10 mouse cellular contexts compared by ENCODE assay signal in genomic region chr4:138597904-138598347, GRCm38 (mm10). TPM values are rescaled to one million over a fixed set of nuclear protein-coding genes. Genes with fewer than 3 reads are reported as not detected.
DNase-seq lines count a peak whose midpoint lies in the region; ATAC-seq lines count a peak whose summit lies in the region.
"Had no signal": no experiment of that assay in that cellular context is flagged by ENCODE, and none has a peak within 500 bp of the region (broad histone marks: within the 10 kb centered on the region; RNA-seq: fewer than 3 reads in every experiment).

No protein-coding gene starts in this region.

- no peaks in the 10 kb centered on the region for H3K4me1 ChIP-seq in heart, embryonic 12.5 days (replicated peaks)
- H3K4me1 ChIP-seq in midbrain, embryonic 14.5 days (ENCODE audit: control insufficient read depth, insufficient read depth, low read length): peaks cover 23% of the 10 kb centered on the region
- H3K4me1 ChIP-seq: liver, embryonic 15.5 days had no signal

- no peak for ATAC-seq in heart, embryonic 12.5 days (ENCODE audit: insufficient number of reproducible peaks, low FRiP score)
- ATAC-seq in erythroid progenitor cell, adult 5-6 weeks (replicated peaks; ENCODE audit: low FRiP score, poor library complexity, severe bottlenecking): peak; percentile 34; the same call in 1 of the 2 replicates
- ATAC-seq in midbrain, embryonic 14.5 days (ENCODE audit: low FRiP score, low TSS enrichment): peak; percentile 66; the same call in 1 of the 2 replicates
- no peak for ATAC-seq in cerebellum, adult (ENCODE audit: insufficient number of reproducible peaks, low FRiP score, low TSS enrichment)

- DNase-seq in heart, postnatal 14 days: peak; percentile 42 to 44
- DNase-seq in NIH3T3 (ENCODE audit: low read depth): peak; percentile 5
- DNase-seq in kidney, postnatal 25 days: peak; percentile 67 to 74
- peak; percentile 91 for DNase-seq in midbrain, embryonic 14.5 days
- peak; percentile 77 for DNase-seq in testis, postnatal 10 days (ENCODE audit: low spot score)

- no peak overlapping the region for H3K27ac ChIP-seq in heart, embryonic 12.5 days (ENCODE audit: poor library complexity, severe bottlenecking)
- peak overlapping the region; percentile 82 for H3K27ac ChIP-seq in midbrain, embryonic 14.5 days (replicated peaks; ENCODE audit: low read depth, low read length)
- H3K27ac ChIP-seq: liver, embryonic 15.5 days had no signal

- no peaks in the 10 kb centered on the region for H3K9me3 ChIP-seq in heart, embryonic 12.5 days (replicated peaks)
- no peaks in the 10 kb centered on the region for H3K9me3 ChIP-seq in midbrain, embryonic 14.5 days (ENCODE audit: control insufficient read depth, low read length)
- H3K9me3 ChIP-seq: liver, embryonic 15.5 days had no signal

- H3K36me3 ChIP-seq in heart, embryonic 12.5 days: no peaks in the 10 kb centered on the region
- H3K36me3 ChIP-seq in midbrain, embryonic 14.5 days (ENCODE audit: control insufficient read depth, insufficient read depth, low read length): no peaks in the 10 kb centered on the region
- H3K36me3 ChIP-seq: G1E; liver, embryonic 15.5 days had no signal

- no peak overlapping the region for H3K9ac ChIP-seq in heart, embryonic 12.5 days
- no peak overlapping the region for H3K9ac ChIP-seq in midbrain, embryonic 14.5 days (replicated peaks; ENCODE audit: low read length)
- H3K9ac ChIP-seq: liver, embryonic 15.5 days had no signal

- WGBS in heart, embryonic 12.5 days: 16% methylated on average over 7 of the region's 7 CpGs
- WGBS in midbrain, embryonic 14.5 days: 4% methylated on average over 7 of the region's 7 CpGs

- no peak overlapping the region for H3K4me3 ChIP-seq in heart, embryonic 12.5 days
- no peak overlapping the region for H3K4me3 ChIP-seq in midbrain, embryonic 14.5 days (replicated peaks; ENCODE audit: low read depth, low read length)
- H3K4me3 ChIP-seq: liver, embryonic 15.5 days had no signal

- intact Hi-C loops in heart, postnatal 14 days (cut with DNase I): no loop called here

- H3K27me3 ChIP-seq in heart, embryonic 12.5 days (replicated peaks): peaks cover 16% of the 10 kb centered on the region
- H3K27me3 ChIP-seq in midbrain, embryonic 14.5 days (ENCODE audit: control insufficient read depth, insufficient read depth, low read length): no peaks in the 10 kb centered on the region
- H3K27me3 ChIP-seq: liver, embryonic 15.5 days had no signal

- H3K4me2 ChIP-seq in heart, embryonic 12.5 days: no peak overlapping the region
- peak overlapping the region; percentile 27 for H3K4me2 ChIP-seq in midbrain, embryonic 14.5 days (ENCODE audit: low read length)
- H3K4me2 ChIP-seq: liver, embryonic 15.5 days had no signal

RNA-seq across cellular contexts. Expression of gene Vwa5b1, which starts 37.8 kb away (rescaled TPM):
- not detected for total RNA-seq in heart, postnatal 14 days (2021)
- not detected in 2 replicates for polyA plus RNA-seq in heart, embryonic 12.5 days (2016; fragmentation: Nextera tagmentation; extraction: Ambion mirVana)
- not detected in 2 replicates for total RNA-seq in erythroid progenitor cell, adult 5-6 weeks (2015; ENCODE audit: low replicate concordance)
- total RNA-seq in erythroid progenitor cell, adult 5-6 weeks (2017; ENCODE audit: low replicate concordance): not detected in 2 replicates
- polyA plus RNA-seq in midbrain, embryonic 14.5 days (2014; fragmentation: Nextera tagmentation; extraction: Ambion mirVana): 1.2 and 1.6 TPM in 2 replicates
- polyA plus RNA-seq: G1E; liver, embryonic 15.5 days had no signal

Comparison
In these comparisons a context has a peak if more than half of its experiments do, and no peak if none do; other contexts are left out.
1. DNase-seq: peak in every context shown above with its lines; median percentile 91 in midbrain, embryonic 14.5 days; 77 in testis, postnatal 10 days; 70 in kidney, postnatal 25 days; 43 in heart, postnatal 14 days; 5 in NIH3T3.
2. ATAC-seq: peak in erythroid progenitor cell, adult 5-6 weeks (single experiment) and midbrain, embryonic 14.5 days (single experiment); none in heart, embryonic 12.5 days (single experiment) and cerebellum, adult (single experiment).